Mouse (Mus musculus): ENCODE data around the gene Cacna2d3.

Cacna2d3 gene

DNA sequence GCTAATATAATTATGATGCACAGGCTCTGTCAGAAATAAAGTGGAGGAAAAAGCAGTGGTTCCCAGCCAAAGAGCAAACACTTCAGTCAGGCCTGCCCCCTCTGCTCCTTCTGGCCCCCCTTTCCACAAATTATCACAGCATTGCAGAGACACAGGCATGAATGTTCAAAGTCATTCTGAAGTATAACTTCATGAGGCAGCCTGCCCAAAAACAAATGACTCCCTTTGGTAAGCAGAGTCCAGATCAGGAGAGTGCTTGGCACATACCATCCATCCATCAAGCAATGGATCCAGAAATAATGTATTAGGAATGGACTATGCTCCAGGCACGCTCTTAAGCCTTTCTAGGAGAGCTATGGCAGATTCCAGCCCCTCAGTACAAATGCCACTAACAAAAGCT, 679.3 kb downstream of the Cacna2d3 start:
- DNase-seq: no peak

DNA sequence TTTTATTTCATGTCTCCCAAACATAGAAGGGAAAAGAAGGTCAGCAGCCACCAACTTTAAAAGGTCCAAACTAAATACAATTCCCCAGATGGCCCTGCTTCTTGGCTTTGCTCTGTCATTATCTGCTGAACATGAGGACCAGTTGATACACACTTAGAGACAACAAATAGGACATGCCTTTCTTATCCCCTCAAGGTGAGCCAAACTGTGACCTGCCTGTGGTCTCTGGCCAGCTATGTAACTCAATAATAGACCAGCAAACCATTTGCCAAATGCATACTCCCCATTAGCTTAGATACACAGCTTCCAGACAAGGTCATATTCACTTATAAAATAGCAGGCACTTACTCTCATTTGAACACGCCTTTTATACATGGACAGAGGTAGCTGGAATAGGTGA, 680.2 kb downstream of the Cacna2d3 start:
- DNase-seq: no peak

DNA sequence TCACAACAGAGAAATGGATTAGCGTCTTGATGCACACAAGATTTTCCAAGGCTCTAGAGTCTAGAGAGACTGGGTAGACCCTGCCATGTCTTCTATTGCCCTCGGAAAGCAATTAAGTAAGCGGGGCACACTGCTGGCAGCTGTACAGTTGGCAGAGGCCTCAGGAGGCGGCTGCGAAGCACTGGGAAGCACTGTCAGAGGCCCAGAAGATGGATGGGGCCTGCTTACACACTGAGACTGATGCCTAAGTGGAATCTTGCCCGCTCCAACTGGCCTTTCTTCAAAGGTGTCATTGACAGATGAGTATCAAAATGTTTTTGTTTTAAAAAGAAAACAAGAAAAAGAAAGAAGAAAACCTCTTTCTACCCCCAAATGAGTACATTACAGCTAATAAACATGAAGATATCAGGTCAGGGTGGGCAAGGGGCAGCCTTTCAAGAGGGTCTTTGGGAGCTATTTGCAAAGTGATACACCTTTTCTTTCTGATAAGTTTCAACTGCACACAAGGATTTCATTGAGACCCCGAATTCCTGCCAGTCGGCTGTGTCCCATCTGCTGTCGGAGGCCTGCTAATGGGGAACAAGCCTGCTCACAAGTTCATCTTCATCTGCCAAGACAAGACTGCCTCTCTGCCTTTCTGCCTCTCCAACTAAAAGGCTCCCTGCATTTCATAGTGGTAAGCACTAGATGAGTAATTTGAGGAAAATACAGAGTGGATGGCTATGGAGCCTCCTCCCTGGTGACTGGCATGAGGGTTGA, 680.9 kb downstream of the Cacna2d3 start:
- DNase-seq: peak; percentile 13

DNA sequence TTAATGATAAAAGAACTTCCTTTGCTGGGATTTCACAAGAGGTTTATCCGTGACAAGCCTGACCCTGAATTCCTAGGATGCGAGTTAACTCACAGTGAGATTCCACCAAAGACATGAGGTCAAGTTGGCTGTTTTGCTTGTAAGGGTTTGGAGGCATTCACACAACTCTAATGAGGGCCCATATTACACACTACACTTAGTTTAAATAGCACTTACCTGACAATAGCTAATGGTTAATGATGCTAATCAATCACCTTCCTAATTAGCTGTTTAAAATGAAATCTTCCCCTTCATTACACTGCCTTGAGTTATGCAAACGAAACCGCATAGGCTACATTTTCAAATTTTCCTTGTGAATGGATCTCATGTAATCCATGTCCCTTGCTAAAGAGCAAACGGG, 683.4 kb downstream of the Cacna2d3 start:
- DNase-seq: no peak

DNA sequence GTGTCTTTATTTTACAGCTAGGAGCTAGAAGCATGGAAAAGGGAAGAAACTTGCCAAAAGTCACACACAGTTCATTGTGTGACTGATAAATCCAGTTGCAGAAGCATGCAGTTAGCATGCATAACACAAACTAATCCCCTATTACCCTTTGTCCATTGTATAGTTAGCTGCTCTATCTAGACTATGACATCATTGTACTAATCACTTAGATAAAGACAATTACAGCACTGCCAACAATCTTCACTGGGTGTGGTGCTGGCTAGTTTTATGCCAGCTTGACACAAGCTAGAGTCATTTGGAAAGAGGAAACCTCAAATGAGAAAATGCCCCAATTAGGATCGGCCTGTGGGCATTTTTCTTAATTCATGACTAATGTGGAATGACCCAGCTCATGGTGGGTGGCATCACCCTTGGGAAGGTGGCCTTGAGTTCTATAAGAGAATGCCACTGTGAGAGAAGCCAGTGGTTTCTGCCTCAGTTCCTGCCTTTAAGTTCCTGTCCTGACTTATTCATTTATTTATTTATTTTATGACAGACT, 689.7 kb downstream of the Cacna2d3 start:
- no peak for DNase-seq

DNA sequence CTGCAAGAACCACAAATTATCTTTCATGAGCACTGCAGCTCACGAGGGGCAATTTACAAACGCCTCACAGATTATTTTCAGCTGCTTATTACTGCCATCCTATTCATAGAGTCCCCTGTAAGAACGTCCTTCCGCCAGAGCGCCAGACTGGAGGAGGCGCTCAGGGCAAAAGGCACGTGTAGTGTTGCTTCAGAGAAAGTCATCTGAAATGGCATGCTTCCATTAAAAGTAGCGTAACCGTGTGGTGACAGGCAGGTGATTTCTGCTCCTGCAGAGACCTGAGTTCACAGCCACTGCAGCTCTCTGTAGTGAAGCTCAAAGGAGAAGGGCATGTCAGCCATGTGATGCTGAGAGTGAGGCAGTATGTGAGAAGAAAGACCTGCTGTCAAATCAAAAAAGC, 691.1 kb downstream of the Cacna2d3 start:
- no peak for DNase-seq

DNA sequence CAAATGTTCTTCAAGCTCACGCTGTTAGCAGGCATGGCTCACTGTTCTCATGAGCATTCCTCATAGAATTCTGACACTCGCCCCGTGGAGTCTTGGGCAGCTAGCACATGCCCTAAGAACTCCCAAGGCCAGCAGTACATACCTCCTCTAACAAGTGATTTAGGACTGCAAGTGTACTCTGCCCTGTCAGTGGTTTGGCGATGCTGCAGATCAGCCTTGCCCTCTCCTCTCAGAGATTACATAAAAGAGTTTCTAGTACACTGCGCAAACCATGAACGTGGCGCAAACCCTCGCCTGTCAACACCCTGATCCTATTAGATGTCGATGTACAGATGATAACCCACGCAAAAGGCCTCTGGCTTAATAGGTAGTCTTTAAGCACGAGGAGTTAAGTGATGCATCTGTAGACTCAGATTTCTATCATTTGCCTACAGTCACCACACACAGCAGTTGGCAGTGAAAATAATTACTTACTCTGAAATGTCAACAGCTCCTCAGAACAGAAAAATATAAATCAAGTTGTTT, 691.7 kb downstream of the Cacna2d3 start:
- DNase-seq: no peak

DNA sequence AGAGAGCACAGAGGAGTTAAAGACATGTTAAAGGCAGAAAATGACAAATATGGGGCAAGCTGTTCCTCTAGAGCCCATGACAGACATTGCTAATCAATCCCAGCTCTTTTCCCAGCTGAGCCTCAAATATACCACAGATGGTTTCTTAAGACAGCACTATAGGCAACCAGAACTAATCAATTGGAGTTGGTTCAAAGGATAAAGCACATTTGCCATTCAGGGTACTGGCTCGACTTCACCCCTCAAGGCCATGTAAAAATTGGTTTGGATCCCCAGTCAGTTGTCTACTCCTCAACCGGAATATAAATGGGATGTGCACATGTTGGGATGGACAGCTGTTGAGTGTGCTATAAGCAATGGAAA, 692.6 kb downstream of the Cacna2d3 start:
- DNase-seq: no peak

DNA sequence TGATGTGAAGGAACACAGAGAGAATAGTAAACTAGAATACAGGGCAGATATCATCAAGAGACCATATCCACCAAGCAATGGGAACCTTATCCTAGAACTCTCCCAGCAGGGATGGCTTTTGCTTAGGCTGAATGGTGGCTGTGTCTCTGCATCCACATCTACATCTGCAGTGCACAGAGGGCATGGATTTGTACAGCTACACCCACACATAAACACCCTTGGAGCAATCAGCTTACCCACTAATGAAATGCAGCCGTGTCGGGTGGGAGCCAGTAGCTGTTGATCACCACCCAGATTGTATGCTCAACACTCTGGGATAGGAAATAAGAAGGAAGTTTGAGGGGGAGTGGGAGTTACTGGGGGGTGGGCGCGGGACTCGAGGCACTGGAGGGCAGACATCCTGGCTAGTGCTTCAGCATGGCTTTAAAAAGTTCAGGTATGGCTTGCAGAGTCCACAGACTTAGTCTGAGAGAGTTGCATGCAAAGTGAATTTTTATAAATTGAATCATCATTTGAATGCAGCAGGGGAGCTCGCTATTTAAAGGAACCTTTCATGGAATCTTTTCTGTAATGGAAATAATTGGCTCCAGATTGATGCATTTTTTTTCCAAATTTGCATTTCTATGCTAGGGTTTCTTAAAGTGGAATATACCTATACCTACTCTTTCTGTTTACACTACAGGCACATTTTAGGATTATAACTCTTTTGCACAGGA, 693.1 kb downstream of the Cacna2d3 start:
- DNase-seq: no peak

DNA sequence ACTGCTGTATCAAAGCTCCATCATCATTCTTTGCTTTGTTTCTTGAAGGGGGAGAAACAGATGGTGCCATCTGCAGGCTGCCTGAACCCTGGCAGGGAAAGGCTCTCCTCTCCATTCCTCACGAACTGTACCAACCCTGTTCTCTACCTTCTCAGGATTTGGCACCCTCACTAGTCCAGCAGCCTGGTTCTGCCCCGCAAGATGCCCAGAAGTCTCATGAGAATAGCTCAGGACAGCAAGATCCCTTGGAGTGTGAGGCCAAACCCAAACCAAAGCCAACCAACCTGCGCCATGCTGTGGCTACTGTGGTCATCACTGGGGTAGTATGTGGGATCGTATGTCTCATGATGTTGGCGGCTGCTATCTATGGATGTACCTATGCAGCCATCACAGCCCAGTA, 694.4 kb downstream of the Cacna2d3 start:
- DNase-seq: no peak

DNA sequence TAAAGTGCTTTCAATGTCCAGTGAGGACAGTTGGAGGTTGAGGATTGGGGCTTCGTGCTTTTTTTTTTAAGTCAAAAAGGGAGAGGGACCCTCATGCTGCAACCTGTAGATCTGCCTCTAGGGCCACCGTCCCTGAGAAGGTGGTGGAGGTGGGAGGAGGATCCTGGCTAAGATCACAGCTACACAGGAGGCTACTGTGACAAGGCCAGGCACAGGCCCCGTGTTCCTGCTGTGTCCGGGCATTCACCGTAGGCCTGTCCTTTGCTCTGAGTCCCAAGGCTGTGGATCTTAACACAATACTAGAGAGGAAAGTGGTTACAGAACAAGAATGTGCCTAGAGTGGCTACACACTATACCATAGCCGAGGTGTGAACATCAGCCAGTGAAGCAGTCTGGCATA, 696.3 kb downstream of the Cacna2d3 start:
- no peak for DNase-seq

DNA sequence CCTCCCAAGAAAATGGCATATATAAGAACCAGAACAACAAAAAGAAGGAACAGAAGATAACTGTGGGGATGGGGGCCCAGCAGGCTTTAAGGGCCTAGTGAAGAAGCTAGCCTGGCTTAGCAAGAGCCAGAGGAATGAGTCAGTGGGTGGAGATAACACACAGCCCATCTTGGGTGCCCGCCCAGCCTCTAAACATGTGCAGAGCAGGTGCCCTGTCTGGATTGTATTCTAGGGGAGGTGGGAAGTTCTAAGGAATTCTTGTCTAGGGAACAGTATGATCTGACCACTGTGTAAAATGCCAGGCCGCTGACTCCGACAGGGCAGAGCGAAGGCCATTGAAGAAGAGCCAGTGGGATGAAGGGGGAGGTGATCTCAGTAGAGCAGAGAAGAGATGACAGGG, 698.4 kb downstream of the Cacna2d3 start:
- DNase-seq: no peak

DNA sequence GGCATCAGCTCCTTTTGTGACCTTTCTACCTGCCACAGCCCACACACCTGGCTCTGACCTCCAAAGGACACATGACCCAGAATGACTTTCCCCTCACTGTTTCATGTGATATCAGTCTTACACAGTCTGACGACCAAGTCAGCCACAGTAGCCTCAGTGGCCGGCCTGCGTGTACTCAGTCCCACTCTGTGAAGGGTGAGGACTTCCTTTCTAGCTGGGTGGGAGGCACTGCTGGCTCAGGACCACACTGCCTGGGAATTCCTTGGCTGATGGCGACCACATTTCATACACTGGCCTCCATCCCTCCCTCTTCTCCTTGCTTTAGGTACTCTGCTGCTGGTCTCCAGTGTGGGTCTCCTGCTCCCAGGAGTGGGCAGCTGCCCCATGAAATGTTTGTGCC, 700.4 kb downstream of the Cacna2d3 start:
- no peak for DNase-seq

DNA sequence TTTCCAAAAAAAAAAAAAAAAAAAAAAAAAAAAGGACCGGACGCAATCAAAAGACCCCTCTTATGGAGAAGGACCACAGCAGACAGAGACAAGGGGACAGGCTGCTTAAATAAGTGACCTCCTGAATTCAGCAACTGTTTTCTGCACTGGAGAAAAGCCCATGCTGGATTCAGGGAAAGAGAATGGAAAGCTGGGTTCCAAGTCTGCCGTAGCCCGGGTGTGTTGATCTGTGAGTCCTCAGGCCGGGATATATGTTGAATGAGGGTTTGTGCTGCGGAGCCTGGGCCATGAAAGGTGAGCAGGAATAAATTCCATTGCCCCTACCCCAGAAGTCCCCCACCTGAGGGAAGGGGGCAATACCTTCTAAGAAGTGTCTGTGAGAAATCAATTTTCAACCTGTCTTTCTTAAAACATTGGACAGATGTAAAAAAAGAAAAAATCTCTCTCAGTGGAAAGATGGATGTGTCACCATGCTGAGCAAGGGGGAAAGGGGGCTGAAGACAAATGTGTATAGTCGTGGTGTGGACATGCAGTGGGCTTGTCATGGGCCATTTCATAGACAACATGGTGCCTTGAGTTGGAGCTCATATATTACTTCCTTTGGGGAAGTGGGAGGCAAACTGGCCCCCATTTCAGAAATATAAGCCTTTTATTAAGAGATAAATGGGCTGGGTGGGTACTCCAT, 703.2 kb downstream of the Cacna2d3 start:
- no peak for DNase-seq

DNA sequence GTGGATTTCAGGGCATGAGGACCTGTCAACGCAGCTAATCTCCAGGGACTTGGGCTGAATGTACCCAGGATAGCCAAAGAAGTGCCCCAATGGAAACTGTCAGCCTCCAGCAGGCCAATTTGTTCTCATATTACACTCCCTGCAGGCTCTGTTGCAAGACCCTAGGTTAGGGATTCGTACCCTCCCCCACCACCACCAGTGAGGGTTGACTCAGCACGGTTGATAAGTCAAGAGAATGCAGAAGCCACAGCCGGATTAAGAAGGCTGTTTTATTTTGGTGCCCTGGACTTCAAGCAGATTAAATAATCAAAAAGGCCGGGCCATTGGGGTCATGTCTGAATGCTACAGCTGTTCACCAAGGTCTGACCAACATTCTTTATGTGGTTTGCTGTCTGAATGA, 703.8 kb downstream of the Cacna2d3 start, which contains the start of gene Lrtm1:
Gene Lrtm1, plus strand, starts transcription at position 326 of the 400 bp plus-strand sequence.
- DNase-seq: no peak

DNA sequence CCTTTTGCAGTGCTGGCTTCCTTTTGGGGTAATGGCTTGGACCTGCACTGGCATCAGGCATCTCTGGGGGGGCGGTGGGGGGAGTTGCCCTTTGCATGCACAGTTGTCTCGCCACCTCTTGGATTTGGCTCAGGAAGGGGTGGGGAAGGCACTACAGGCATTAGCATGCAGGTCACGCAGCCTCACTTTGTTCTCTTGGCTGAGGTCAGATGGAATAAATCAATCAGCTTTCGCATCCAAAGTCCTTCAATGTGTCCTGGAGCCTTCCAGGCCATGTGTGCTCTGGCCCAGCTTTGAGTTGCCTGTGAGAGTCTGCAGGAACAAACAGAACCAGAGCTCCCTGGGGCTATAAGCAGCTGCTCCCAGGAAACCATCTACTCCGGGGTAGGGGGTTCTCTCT, 705.8 kb downstream of the Cacna2d3 start:
- DNase-seq: peak; percentile 69

DNA sequence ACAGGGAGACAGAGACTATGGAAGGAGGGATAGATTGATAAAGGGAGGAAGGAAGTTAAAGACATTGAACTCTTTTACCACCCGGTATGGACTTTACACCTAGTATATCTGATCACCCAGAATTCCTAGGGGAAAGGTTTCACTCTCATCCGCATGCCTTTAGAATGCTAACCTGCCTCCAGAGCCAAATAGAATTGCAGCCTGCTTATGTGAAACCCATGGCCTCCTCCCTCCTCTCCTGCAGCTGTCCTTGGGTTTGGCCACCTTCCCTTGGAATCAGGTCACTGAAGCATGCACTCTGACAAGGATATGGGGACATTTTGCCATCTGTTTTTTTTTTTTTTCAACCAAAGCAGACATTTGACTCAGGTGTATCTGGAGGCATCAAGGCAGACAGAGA, 707.0 kb downstream of the Cacna2d3 start:
- peak; percentile 22 for DNase-seq

DNA sequence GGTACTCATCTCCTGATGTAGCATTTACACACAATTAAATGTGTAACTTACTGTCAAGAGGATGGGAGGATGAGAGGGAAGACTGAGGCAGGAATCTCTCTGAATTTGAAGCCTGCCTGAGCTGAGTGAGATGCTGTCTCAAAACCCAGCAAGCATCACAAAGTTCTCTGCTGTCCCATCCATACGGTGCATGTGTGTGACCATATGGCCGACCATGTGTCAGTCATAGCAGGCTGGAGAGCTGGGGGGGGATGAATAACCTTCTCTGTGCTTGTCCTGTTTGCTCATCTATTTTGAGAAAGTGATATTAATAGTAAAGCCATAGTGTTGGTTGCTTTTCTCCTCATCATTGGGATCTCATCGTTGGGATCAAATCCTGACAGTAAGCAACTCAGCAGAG, 708.5 kb downstream of the Cacna2d3 start:
- DNase-seq: no peak

DNA sequence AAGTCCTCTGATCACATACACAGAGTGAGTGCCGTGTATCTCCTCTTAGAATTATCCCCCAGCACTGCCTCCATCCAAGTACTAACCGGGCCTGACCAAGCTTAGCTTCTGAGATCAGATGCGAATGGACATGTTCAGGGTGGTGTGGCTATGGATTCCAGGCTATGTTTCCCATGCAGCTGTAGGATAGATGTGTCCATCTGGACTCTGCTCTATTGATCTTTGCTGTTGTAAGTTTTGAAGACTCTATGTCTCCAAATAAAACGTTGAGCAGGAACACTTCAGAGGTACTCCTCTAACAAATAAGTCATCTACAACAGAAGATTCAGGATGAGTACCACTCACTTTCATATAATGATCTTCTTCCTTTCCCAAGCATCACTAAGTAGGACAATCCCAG, 712.0 kb downstream of the Cacna2d3 start:
- DNase-seq: no peak

DNA sequence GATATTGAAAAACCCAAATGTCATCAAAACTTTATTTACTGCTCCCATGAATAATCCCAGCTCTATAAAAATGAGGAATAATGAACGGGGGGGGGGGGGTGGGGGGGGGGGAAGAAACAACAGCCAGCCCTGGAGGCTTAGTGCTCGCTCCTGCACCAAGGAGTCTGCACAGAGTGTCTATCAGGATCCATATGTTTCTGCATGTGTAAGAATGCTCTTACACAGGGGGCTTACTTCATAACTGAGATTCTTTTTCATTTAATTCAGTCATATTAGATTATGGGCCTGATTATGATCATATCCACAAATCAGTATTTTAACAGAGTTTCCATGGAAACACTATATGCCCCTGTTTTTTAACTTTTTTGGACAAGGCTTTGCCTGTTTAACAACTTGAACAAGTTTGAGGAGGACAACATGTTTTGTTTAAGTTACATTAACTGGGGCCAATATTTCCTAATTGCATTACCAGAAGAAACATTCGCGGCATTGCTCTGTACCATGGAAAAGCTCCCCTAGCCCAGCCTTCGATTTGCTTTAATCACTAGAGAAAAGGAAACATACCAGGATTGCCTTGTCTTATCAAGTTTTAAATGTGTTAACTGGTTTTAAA, 716.3 kb downstream of the Cacna2d3 start:
- DNase-seq: no peak

DNA sequence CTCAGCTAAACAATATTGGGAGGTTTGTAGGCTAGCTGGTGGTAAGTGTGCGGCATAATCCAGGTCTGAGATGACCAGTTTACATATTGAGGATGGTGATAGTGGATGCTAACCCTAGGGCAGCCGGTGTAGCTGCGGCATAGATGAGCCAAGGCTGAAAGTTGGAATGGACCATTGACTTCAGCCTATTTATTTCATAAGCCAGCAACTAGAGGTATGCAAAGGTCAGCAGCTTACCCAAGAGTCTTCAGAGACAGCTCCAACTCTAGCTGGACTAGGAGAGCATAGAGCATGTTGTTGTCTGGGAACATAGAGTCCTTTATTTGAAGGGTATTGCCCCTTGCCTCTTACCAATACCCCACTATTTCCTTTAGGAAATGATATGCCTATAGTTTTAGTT, 725.1 kb downstream of the Cacna2d3 start:
- peak; percentile 23 for DNase-seq

DNA sequence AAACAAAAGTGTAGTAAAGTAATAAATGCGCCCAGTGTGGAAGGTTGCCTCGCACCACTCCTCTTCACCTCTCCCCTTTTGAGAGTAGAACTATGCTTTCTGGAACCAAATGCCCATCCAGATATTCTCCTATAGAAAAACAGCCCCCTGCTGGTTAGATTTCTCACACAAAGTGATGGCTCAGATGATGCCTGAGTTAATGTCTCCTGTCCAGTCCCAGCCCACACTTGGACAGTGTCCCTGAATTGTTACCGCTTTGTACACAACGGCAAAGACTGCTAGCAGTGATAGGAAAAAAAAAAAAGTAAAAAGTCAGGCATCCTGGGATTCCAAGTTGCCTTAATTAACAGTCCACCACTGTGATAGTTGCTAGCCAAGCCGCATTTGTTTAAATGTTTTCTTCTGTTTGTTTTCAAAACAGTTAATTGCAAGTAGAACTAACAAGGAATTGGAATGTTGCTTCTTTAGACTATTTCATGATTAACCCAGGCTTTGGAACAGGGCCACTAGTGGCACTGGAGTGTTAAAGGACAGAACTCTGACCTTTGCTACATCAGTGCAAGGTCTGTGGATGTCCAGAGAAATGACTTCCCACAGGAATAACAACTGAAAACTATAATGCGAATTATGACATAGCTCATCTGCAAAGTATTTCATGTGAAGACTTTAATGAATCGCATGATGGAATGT, 733.3 kb downstream of the Cacna2d3 start:
- peak; percentile 82 for DNase-seq
